ENCODE assay signal across 27 mouse cellular contexts in the genomic region with DNA sequence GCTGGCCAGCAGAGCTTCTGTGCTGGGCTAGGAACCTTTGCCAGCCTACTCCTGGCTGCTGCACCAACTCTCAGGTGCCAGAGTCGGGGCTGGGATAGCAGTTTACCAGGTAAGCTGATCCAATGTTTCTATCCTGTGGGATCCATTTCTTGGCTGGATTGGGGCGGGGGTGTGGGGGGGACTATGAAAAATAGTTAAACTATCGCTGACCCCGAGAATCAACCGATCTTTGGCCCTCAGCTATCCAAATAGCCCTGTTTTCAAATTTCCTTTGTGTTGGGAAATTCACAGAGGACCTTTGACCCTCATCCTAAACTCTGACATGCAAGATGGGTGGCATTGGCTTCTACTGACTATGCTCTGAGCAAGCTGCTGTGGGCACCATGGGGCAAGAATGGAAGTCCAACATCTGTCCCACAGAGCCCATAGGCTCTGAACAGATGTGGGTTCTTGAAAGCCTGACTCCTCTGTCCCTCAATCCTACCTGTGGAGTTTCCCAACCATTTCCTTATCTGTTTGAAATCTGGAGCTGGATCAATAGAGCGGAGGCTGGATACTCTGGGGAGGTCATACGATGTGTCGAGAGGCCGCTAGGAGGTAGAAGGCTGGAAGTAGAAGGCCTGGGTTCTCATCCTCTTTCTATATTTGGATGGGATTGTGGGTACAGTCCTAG. TPM values are rescaled to one million over a fixed set of nuclear protein-coding genes. Genes with fewer than 3 reads are reported as not detected.
A peak's percentile ranks its signal among the peaks of the same experiment; 100 is the strongest.
DNase-seq lines count a peak whose midpoint lies in the region; ATAC-seq and TF ChIP-seq lines count a peak whose summit lies in the region.
"Had no signal": no experiment of that assay in that cellular context is flagged by ENCODE, and none has a peak within 500 bp of the region (broad histone marks: within the 10 kb centered on the region; RNA-seq: fewer than 3 reads in every experiment).

No protein-coding gene starts in this region.

- WGBS in liver, embryonic 12.5 days (ENCODE audit: insufficient replicate concordance), result 86% methylated on average over 9 of the region's 9 CpGs
- 78% methylated on average over 9 of the region's 9 CpGs for WGBS in liver, embryonic 16.5 days (ENCODE audit: insufficient replicate concordance)
- WGBS in hindbrain, embryonic 13.5 days, result 92% methylated on average over 9 of the region's 9 CpGs

- H3K4me2 ChIP-seq in liver, embryonic 12.5 days, result no peak overlapping the region
- H3K4me2 ChIP-seq in liver, embryonic 16.5 days (ENCODE audit: low read depth, low read length), result 0 out of 2 replicates have a peak overlapping the region, but pooled peaks have one; percentile 5
- no peak overlapping the region for H3K4me2 ChIP-seq in hindbrain, embryonic 13.5 days
- H3K4me2 ChIP-seq: embryonic facial prominence, embryonic 12.5 days; embryonic facial prominence, embryonic 15.5 days; hindbrain, embryonic 12.5 days had no signal

- peaks cover 4% of the 10 kb centered on the region; the same call in 1 of the 2 replicates for H3K4me1 ChIP-seq in testis, adult 2 months (ENCODE audit: control insufficient read depth, insufficient read depth, low read length)
- H3K4me1 ChIP-seq in liver, embryonic 12.5 days, result peaks cover 90% of the 10 kb centered on the region
- peaks cover 68% of the 10 kb centered on the region for H3K4me1 ChIP-seq in liver, embryonic 16.5 days (ENCODE audit: control insufficient read depth, low read depth, low read length)
- H3K4me1 ChIP-seq in hindbrain, embryonic 13.5 days (replicated peaks), result peaks cover 18% of the 10 kb centered on the region

- no peak for DNase-seq in testis, postnatal 10 days (ENCODE audit: low spot score)
- peak; percentile 66 for DNase-seq in yolk sac, embryonic 10.5 days (ENCODE audit: low spot score)
- no peak for DNase-seq in left cerebral cortex, adult 11 months (ENCODE audit: low spot score)
- DNase-seq in embryo, embryonic 10 days (ENCODE audit: low spot score), result no peak
- DNase-seq: adrenal gland, adult 8-10 months; adrenal gland, postnatal 25 days; cerebellum, adult 18-20 months; cerebellum, adult 9-10 months; cerebellum, postnatal 14 days; forebrain, postnatal 0 days; gastrocnemius, postnatal 10 days; gastrocnemius, postnatal 36 days; heart, adult 2 months had no signal

- no peak overlapping the region for H3K9ac ChIP-seq in liver, embryonic 12.5 days
- no peak overlapping the region for H3K9ac ChIP-seq in liver, embryonic 16.5 days (ENCODE audit: low read depth, low read length)
- no peak overlapping the region for H3K9ac ChIP-seq in hindbrain, embryonic 13.5 days
- H3K9ac ChIP-seq: embryonic facial prominence, embryonic 12.5 days; embryonic facial prominence, embryonic 15.5 days; forebrain, postnatal 0 days; hindbrain, embryonic 12.5 days had no signal

- ATAC-seq in liver, embryonic 12.5 days, result no peak
- no peak for ATAC-seq in liver, embryonic 16.5 days (ENCODE audit: low read depth)
- ATAC-seq in hindbrain, embryonic 13.5 days (ENCODE audit: low FRiP score), result no peak
- ATAC-seq: CD4-positive, CD25-positive, alpha-beta regulatory T cell, adult 4 months; forebrain, embryonic 14.5 days; forebrain, postnatal 0 days; hindbrain, embryonic 16.5 days had no signal

- peak overlapping the region; percentile 77 for H3K4me3 ChIP-seq in testis, adult 2 months (ENCODE audit: control insufficient read depth, low read depth, low read length)
- no peak overlapping the region for H3K4me3 ChIP-seq in liver, embryonic 12.5 days
- no peak overlapping the region for H3K4me3 ChIP-seq in liver, embryonic 16.5 days (ENCODE audit: low read depth, low read length)
- H3K4me3 ChIP-seq in hindbrain, embryonic 13.5 days, result no peak overlapping the region
- H3K4me3 ChIP-seq: embryonic facial prominence, embryonic 12.5 days; embryonic facial prominence, embryonic 15.5 days; heart, adult 2 months; hindbrain, embryonic 12.5 days had no signal

- H3K9me3 ChIP-seq in liver, embryonic 12.5 days (replicated peaks), result no peaks in the 10 kb centered on the region
- H3K9me3 ChIP-seq in liver, embryonic 16.5 days (replicated peaks; ENCODE audit: control insufficient read depth, low read length), result no peaks in the 10 kb centered on the region
- no peaks in the 10 kb centered on the region for H3K9me3 ChIP-seq in hindbrain, embryonic 13.5 days
- H3K9me3 ChIP-seq: embryonic facial prominence, embryonic 12.5 days; embryonic facial prominence, embryonic 15.5 days; heart, embryonic 10.5 days; hindbrain, embryonic 12.5 days had no signal

- TF ChIP-seq CTCF in testis, adult 2 months (IDR thresholded peaks at IDR 0.05; ENCODE audit: control insufficient read depth, insufficient read depth, insufficient replicate concordance, low read depth, low read length), result no peak

- H3K27ac ChIP-seq in testis, adult 2 months (ENCODE audit: control insufficient read depth, insufficient read depth, low read depth, low read length), result no peak overlapping the region
- H3K27ac ChIP-seq in liver, embryonic 12.5 days, result peak overlapping the region; percentile 99
- H3K27ac ChIP-seq in liver, embryonic 16.5 days (ENCODE audit: low read length), result peak overlapping the region; percentile 99
- H3K27ac ChIP-seq in hindbrain, embryonic 13.5 days, result no peak overlapping the region
- H3K27ac ChIP-seq: embryonic facial prominence, embryonic 12.5 days; embryonic facial prominence, embryonic 15.5 days; heart, adult 2 months; heart, embryonic 10.5 days; hindbrain, embryonic 12.5 days had no signal

- no peaks in the 10 kb centered on the region for H3K27me3 ChIP-seq in testis, adult 2 months (ENCODE audit: control insufficient read depth, insufficient read depth, low read length)
- H3K27me3 ChIP-seq in liver, embryonic 12.5 days (replicated peaks), result peaks cover 33% of the 10 kb centered on the region
- no peaks in the 10 kb centered on the region for H3K27me3 ChIP-seq in liver, embryonic 16.5 days (ENCODE audit: control insufficient read depth, insufficient read depth, low read depth, low read length)
- H3K27me3 ChIP-seq in hindbrain, embryonic 13.5 days, result peaks cover 83% of the 10 kb centered on the region

- no peaks in the 10 kb centered on the region for H3K36me3 ChIP-seq in testis, adult 2 months (ENCODE audit: control insufficient read depth, insufficient read depth, low read length)
- H3K36me3 ChIP-seq in liver, embryonic 12.5 days, result peaks cover 16% of the 10 kb centered on the region
- peaks cover 13% of the 10 kb centered on the region for H3K36me3 ChIP-seq in liver, embryonic 16.5 days (ENCODE audit: control insufficient read depth, insufficient read depth)
- no peaks in the 10 kb centered on the region for H3K36me3 ChIP-seq in hindbrain, embryonic 13.5 days
- H3K36me3 ChIP-seq: embryonic facial prominence, embryonic 12.5 days; embryonic facial prominence, embryonic 15.5 days; heart, embryonic 10.5 days; hindbrain, embryonic 12.5 days had no signal

- no peak for TF ChIP-seq POLR2A in testis, adult 2 months (IDR thresholded peaks at IDR 0.05; ENCODE audit: control insufficient read depth, low read depth, low read length)

RNA-seq across cellular contexts. Expression of gene Tnfaip2, which starts 1.4 kb away (rescaled TPM):
- polyA plus RNA-seq in testis, adult 2 months (2012; rRNA removed), result 77.2 and 89.7 TPM in 2 replicates
- 88.6 and 94.9 TPM in 2 replicates for polyA plus RNA-seq in liver, embryonic 12.5 days (2016; fragmentation: Nextera tagmentation; extraction: Ambion mirVana)
- 71.9 and 77.2 TPM in 2 replicates for polyA plus RNA-seq in liver, embryonic 16.5 days (2015; fragmentation: Nextera tagmentation; extraction: Ambion mirVana)
- 1.6 and 1.8 TPM in 2 replicates for polyA plus RNA-seq in hindbrain, embryonic 13.5 days (2015; fragmentation: Nextera tagmentation; extraction: Ambion mirVana)
- polyA plus RNA-seq: CD4-positive, CD25-positive, alpha-beta regulatory T cell, adult 4 months had no signal

RNA-seq across cellular contexts. Expression of gene Exoc3l4, which starts 24.0 kb away (rescaled TPM):
- 5.5 and 6.5 TPM in 2 replicates for polyA plus RNA-seq in testis, adult 2 months (2012; rRNA removed)
- 15.5 and 18.2 TPM in 2 replicates for polyA plus RNA-seq in liver, embryonic 12.5 days (2016; fragmentation: Nextera tagmentation; extraction: Ambion mirVana)
- polyA plus RNA-seq in liver, embryonic 16.5 days (2015; fragmentation: Nextera tagmentation; extraction: Ambion mirVana), result 23.4 and 28.5 TPM in 2 replicates
- polyA plus RNA-seq in hindbrain, embryonic 13.5 days (2015; fragmentation: Nextera tagmentation; extraction: Ambion mirVana), result 2.0 and 2.1 TPM in 2 replicates
- polyA plus RNA-seq: CD4-positive, CD25-positive, alpha-beta regulatory T cell, adult 4 months had no signal

RNA-seq across cellular contexts. Expression of gene Lbhd2, which starts 34.2 kb away (rescaled TPM):
- polyA plus RNA-seq in testis, adult 2 months (2012; rRNA removed), result 0.72 and 1.3 TPM in 2 replicates
- polyA plus RNA-seq in liver, embryonic 12.5 days (2016; fragmentation: Nextera tagmentation; extraction: Ambion mirVana), result 0.28 TPM in 1 of 2 replicates, not detected in the other
- polyA plus RNA-seq in liver, embryonic 16.5 days (2015; fragmentation: Nextera tagmentation; extraction: Ambion mirVana), result not detected in 2 replicates
- 0.26 and 0.52 TPM in 2 replicates for polyA plus RNA-seq in hindbrain, embryonic 13.5 days (2015; fragmentation: Nextera tagmentation; extraction: Ambion mirVana)
- polyA plus RNA-seq: C2C12; CD4-positive, CD25-positive, alpha-beta regulatory T cell, adult 4 months; forebrain, embryonic 11.5 days; heart, adult 2 months; heart, postnatal 0 days had no signal

RNA-seq across cellular contexts. Expression of gene Gm266, which starts 44.8 kb away (rescaled TPM):
- polyA plus RNA-seq in testis, adult 2 months (2012; rRNA removed), result 1.7 and 1.8 TPM in 2 replicates
- 1.8 and 2.4 TPM in 2 replicates for polyA plus RNA-seq in liver, embryonic 12.5 days (2016; fragmentation: Nextera tagmentation; extraction: Ambion mirVana)
- polyA plus RNA-seq in liver, embryonic 16.5 days (2015; fragmentation: Nextera tagmentation; extraction: Ambion mirVana), result 0.46 and 0.52 TPM in 2 replicates
- polyA plus RNA-seq in hindbrain, embryonic 13.5 days (2015; fragmentation: Nextera tagmentation; extraction: Ambion mirVana), result 1.7 and 2.0 TPM in 2 replicates
- polyA plus RNA-seq: CD4-positive, CD25-positive, alpha-beta regulatory T cell, adult 4 months had no signal

Comparison
In these comparisons a context has a peak if more than half of its experiments do, and no peak if none do; other contexts are left out.
1. H3K27ac ChIP-seq: peak in liver, embryonic 12.5 days (single experiment) and liver, embryonic 16.5 days (single experiment); none in testis, adult 2 months (single experiment) and hindbrain, embryonic 13.5 days (single experiment).
2. RNA of gene Tnfaip2, which starts 1.4 kb away (polyA plus RNA-seq): 88.6 to 94.9 TPM in liver, embryonic 12.5 days, 77.2 to 89.7 TPM in testis, adult 2 months and 71.9 to 77.2 TPM in liver, embryonic 16.5 days; 1.6 to 1.8 TPM in hindbrain, embryonic 13.5 days; every median in the first group is over 10 times any median in the second.